Mouse (Mus musculus) kidney, adult 2 months (tissue): ENCODE results near the gene Taar7a. TPM values are rescaled to one million over a fixed set of nuclear protein-coding genes. Genes with fewer than 3 reads are reported as not detected.

Source experiments
- DNase-seq: peaks from one replicate; pipeline ENCODE4 v3.0.0; 2021
- H3K27ac ChIP-seq: fragments of 200-500 bp; 2 replicates; pipeline ENCODE4 v1.5.1; 2012; ENCODE audit warnings: low read depth, low read length, control low read depth, inconsistent platforms; ENCODE audit not compliant: insufficient read depth
- H3K27me3 ChIP-seq: fragments of 200-500 bp; replicated peaks from 2 replicates; pipeline ENCODE4 v1.6.1; 2012; ENCODE audit warnings: mild to moderate bottlenecking, moderate library complexity, low read length, inconsistent platforms; ENCODE audit not compliant: control insufficient read depth, insufficient read depth
- H3K36me3 ChIP-seq: fragments of 200-500 bp; 2 replicates; pipeline ENCODE4 v1.6.1; 2012; ENCODE audit warnings: mild to moderate bottlenecking, moderate library complexity, low read length, inconsistent platforms; ENCODE audit not compliant: control insufficient read depth, insufficient read depth
- H3K4me1 ChIP-seq: fragments of 200-500 bp; 2 replicates; pipeline ENCODE4 v1.6.1; 2011; ENCODE audit warnings: low read length; ENCODE audit not compliant: control insufficient read depth, insufficient read depth
- H3K4me3 ChIP-seq: fragments of 200-500 bp; 2 replicates; pipeline ENCODE4 v1.5.1; 2011; ENCODE audit warnings: mild to moderate bottlenecking, low read depth, low read length, control low read depth; ENCODE audit not compliant: insufficient read depth
- CTCF ChIP-seq: fragments of 200-500 bp; conservative IDR thresholded peaks from 2 replicates; pipeline ENCODE4 v1.5.1; 2011; ENCODE audit warnings: low read depth, mild to moderate bottlenecking, control low read depth, low read length, moderate library complexity, mixed read lengths; ENCODE audit not compliant: insufficient read depth, insufficient read length
- POLR2A ChIP-seq: fragments of 200-500 bp; IDR thresholded peaks from one replicate; pipeline ENCODE4 v1.6.1; 2011; ENCODE audit warnings: low read depth, low read length, control low read depth
- WGBS: fragments of 180-500 bp; shearing (Covaris S2); methylation state at CpG from one replicate; pipeline ENCODE4 v1.1.7; 2018; 5-methylcytosine and 5-hydroxymethylcytosine counted together
- polyA plus RNA-seq: library from polyadenylated mRNA; depleted of rRNA; stranded (reverse); fragments of >200 nt; gene quantifications from 2 replicates; pipeline ENCODE4 v1.2.3, GENCODE M21; 2012

The Taar7a gene
- polyA plus RNA-seq, 1 experiment: not detected

- no peak for DNase-seq
- Histone ChIP-seq H3K27me3 (no peaks in the 10 kb centered on the region), H3K27ac (no peak within 1 kb of the TSS), H3K36me3 (no peaks in the 10 kb centered on the region), H3K4me3 (no peak within 1 kb of the TSS), H3K4me1 (no peaks in the 10 kb centered on the region)
- WGBS: 73% methylated on average over 1 of the region's 1 CpGs
- TF ChIP-seq CTCF (no peak), POLR2A (no peak)
Measured at GRCm38 (mm10) chr10:23999639-24000038, 6.4 kb upstream of the Taar7a start, which contains the start of gene Taar7b. TSS of gene Taar7b (plus strand) at chr10:23999939.

DNA sequence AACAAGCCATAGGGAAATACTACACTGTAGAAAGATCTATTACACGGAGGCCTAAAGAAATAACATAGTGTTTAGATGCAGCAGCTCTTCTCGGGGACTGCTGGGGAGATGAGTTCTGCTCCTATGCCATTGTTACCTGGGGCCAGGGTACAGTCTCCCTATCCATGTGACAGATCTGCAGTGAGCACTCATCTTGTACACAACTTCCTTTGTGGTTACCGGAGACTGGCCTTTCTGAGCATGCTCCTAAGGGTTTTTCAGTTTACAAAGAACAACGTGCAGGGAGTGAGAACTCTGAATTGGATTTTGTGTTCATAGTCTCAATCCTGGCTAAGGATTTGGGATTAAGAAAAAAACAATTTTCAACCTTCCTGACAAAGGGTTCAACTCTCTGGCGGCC lies 6.9 kb downstream of the Taar7a start:
- peak; percentile 6 for DNase-seq
- Histone ChIP-seq H3K27me3 (no peaks in the 10 kb centered on the region), H3K36me3 (no peaks in the 10 kb centered on the region), H3K4me3 (no peak overlapping the region), H3K27ac (no peak overlapping the region), H3K4me1 (no peaks in the 10 kb centered on the region)
- TF ChIP-seq POLR2A (no peak), CTCF (no peak)
- WGBS: 76% methylated on average over 5 of the region's 5 CpGs

- Histone ChIP-seq H3K4me3 (no peak within 1 kb of the TSS), H3K27ac (no peak within 1 kb of the TSS), H3K36me3 (no peaks in the 10 kb centered on the region), H3K27me3 (no peaks in the 10 kb centered on the region), H3K4me1 (no peaks in the 10 kb centered on the region)
- 70% methylated on average over 8 of the region's 8 CpGs for WGBS
- no peak for DNase-seq
- no peak for TF ChIP-seq CTCF
- no peak for TF ChIP-seq POLR2A
Measured at GRCm38 (mm10) chr10:23985546-23985945, 7.7 kb downstream of the Taar7a start, which contains the start of gene Taar6. TSS of gene Taar6 (minus strand) at chr10:23985646.

DNA sequence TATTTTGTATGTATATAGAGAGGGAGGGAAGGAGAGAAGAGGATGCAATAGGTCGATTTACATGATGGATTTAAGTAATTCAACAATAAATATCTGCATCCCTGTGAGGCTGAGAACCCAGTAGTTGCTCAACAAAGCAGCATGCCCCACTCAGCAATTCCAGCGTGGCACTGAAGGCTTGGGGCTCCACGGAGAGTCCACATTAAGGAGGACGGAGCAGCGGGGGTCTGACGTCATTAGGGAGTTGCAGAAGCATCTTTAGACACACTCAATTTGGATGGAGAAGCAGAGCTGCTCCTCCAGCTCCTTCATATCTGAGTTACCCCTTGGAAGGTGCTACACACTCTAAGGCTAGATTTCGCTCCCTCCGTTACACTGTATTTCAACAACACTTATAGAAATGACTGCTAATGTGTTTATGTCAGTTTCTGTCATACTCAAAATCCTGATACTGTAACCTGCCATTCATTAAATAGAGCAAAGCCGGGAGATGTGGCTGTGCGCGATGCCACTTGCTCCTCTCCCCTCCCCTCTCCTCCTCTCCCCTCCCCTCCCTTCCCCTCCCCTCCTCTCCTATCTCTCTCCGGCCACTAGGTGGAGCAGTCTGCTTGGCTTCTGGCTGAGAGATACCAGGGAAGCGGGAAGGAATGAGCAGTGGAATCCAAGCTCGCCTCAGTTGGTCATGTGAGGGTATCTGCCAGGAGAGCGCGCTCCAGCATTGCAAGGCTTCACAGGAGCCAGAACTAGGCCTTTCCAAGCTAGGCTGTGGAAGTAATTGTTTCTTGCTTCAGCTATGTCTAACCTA lies 14.2 kb downstream of the Taar7a start:
- H3K27me3 ChIP-seq: no peaks in the 10 kb centered on the region
- TF ChIP-seq CTCF: peak; percentile 84
- no peak for TF ChIP-seq POLR2A
- no peaks in the 10 kb centered on the region for H3K36me3 ChIP-seq
- H3K4me1 ChIP-seq: no peaks in the 10 kb centered on the region
- DNase-seq: peak; percentile 86
- H3K27ac ChIP-seq: no peak overlapping the region
- no peak overlapping the region for H3K4me3 ChIP-seq
- 45% methylated on average over 16 of the region's 16 CpGs for WGBS

DNA sequence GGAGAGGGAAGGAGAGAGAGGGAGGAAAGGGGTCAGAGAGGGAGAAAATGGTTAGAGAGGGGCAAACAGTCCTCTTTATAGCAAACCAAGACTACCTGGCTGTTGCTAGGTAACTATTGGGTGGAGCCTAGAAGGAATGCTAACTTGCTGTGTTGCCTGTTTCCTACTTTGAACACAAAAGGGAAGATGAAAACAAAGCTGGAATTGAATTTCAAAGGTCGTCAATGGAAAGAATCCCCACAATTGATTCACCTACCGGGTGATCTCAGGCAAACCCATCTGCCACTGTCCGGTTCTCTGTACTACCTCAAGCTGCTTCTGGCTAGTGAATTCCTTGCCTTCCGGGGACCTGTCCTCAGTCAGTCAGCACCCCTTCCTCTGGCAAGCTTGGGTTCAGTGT lies 15.3 kb downstream of the Taar7a start:
- H3K4me1 ChIP-seq: no peaks in the 10 kb centered on the region
- H3K27ac ChIP-seq: no peak overlapping the region
- TF ChIP-seq CTCF: no peak
- no peak for TF ChIP-seq POLR2A
- 47% methylated on average over 4 of the region's 4 CpGs for WGBS
- no peaks in the 10 kb centered on the region for H3K36me3 ChIP-seq
- no peak for DNase-seq
- H3K27me3 ChIP-seq: no peaks in the 10 kb centered on the region
- H3K4me3 ChIP-seq: no peak overlapping the region

DNA sequence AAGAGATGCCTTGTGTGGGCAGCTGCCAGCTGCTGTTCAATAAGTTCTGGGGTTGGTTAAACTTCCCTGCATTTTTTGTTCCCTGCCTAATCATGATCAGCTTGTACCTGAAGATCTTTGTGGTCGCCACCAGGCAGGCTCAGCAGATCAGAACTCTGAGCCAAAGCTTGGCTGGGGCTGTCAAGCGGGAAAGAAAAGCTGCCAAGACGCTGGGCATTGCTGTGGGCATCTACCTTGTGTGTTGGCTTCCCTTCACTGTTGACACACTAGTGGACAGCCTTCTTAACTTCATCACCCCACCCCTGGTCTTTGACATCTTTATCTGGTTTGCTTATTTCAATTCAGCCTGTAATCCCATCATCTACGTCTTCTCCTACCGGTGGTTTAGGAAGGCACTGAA lies 22.0 kb downstream of the Taar7a start:
- Histone ChIP-seq H3K27ac (no peak overlapping the region), H3K4me1 (no peaks in the 10 kb centered on the region), H3K36me3 (no peaks in the 10 kb centered on the region), H3K27me3 (no peaks in the 10 kb centered on the region), H3K4me3 (no peak overlapping the region)
- no peak for DNase-seq
- WGBS: 83% methylated on average over 5 of the region's 5 CpGs
- TF ChIP-seq POLR2A: no peak
- no peak for TF ChIP-seq CTCF

DNA sequence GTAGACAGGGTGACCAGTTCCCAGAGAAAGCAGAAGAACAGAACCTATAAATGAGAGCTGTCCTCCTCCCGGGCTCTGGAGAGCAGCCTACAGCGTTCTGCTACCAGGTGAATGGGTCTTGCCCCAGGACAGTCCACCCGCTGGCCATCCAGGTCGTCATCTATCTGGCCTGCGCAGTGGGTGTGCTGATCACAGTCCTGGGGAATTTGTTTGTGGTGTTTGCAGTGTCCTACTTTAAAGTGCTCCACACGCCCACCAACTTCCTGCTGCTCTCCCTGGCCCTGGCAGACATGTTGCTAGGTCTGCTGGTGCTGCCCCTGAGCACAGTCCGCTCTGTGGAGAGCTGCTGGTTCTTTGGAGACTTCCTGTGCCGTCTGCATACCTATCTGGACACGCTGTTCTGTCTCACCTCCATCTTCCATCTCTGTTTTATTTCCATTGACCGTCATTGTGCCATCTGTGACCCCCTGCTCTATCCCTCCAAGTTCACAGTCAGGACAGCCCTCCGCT lies 22.6 kb downstream of the Taar7a start, which contains the start of gene Taar5:
Gene Taar5, plus strand, starts transcription at position 51 of the 510 bp plus-strand sequence.
- DNase-seq: no peak
- H3K4me3 ChIP-seq: no peak within 1 kb of the TSS
- 90% methylated on average over 11 of the region's 11 CpGs for WGBS
- H3K4me1 ChIP-seq: no peaks in the 10 kb centered on the region
- no peaks in the 10 kb centered on the region for H3K27me3 ChIP-seq
- H3K36me3 ChIP-seq: no peaks in the 10 kb centered on the region
- TF ChIP-seq POLR2A (no peak), CTCF (no peak)
- H3K27ac ChIP-seq: no peak within 1 kb of the TSS
